Mouse (Mus musculus): ENCODE data around the gene Blcap. TPM values are rescaled to one million over a fixed set of nuclear protein-coding genes. Genes with fewer than 3 reads are reported as not detected.

Gene Blcap
- polyA plus RNA-seq, 1 experiment from 2014 or later: 353 TPM

DNA sequence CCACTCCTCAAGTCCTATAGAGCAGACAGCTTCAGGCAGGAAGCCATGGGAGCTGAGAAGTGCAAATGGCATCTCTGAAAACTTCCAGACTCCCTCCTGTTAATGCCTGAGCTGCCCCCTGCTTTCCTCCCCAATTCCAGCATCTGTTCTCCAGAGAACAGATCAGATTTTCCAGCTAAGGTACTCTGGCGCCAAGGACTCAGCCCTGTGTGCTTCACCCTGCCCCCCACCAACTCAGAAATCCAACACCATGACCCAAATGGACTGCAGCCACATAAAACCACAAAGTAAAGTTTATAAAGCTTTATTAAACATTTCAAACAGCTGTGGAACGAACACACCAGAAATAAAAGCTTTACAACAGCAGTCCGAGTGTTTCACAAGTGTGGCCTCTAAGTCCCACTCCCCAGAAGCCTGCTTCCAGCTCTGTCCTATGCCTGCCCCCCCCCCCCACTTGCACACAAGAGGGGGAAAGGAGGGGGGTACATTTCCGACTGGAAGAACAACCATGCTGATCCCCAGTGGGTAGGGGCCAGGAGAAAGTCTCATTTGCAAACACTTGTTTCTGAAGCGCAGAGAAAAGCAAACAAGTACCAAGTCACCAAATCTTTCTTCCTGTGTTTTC is 14.9 kb downstream of the Blcap start:
- H3K27ac ChIP-seq (replicated peaks; ENCODE audit: low read depth, low read length): no peak overlapping the region
- WGBS: 72% methylated on average over 5 of the region's 5 CpGs

DNA sequence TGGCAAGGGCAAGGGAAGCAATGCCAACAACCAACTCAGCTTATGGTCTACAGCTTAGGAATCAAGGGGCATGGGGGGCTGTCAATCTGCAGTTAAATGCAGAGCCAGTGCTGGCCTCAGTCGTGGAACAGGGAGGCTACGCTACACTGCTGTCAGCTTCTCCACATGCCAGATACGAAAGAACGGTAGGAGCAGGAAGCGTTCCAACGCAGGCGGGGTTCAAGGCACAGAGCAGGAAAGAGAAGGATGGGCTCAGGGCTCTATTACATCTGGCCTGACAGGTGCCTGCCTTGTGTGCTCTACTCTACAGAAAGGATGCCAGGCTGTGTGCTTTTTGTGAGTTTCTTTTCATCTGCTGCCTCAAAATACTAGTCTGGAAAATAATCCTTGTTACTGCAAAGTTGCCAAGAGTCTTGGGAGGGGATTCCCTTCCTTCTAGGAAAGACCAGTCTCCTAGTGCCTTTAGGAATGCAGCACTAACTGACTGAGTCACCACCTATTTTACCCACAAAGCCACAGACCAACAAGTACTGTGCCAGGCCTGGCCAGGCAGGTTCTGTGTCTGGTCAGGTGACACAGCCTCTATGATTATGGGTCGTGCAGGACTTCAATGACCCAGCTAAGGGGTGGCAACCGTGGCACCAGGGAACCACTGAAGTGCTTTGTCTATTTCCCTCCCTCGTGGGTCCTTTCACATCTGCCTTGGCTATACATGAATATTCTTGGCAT is 18.8 kb downstream of the Blcap start:
- no peak overlapping the region for H3K4me3 ChIP-seq (replicated peaks; ENCODE audit: low read depth, low read length)
- 80% methylated on average over 10 of the region's 10 CpGs for WGBS
- peaks cover 24% of the 10 kb centered on the region for H3K36me3 ChIP-seq (ENCODE audit: control insufficient read depth, insufficient read depth, low read length)
- DNase-seq (no peak), ATAC-seq (ENCODE audit: low FRiP score, low TSS enrichment) (no peak)
- no peak overlapping the region for H3K4me2 ChIP-seq (ENCODE audit: low read length)
- H3K27me3 ChIP-seq (ENCODE audit: control insufficient read depth, insufficient read depth, low read length): no peaks in the 10 kb centered on the region
- no peaks in the 10 kb centered on the region; the same call in 1 of the 2 replicates for H3K9me3 ChIP-seq (ENCODE audit: control insufficient read depth, low read length)
- 0 out of 2 replicates have a peak, but pooled peaks cover 12% of the 10 kb centered on the region for H3K4me1 ChIP-seq (ENCODE audit: control insufficient read depth, insufficient read depth, low read length)
- peak overlapping the region; percentile 26; the same call in 1 of the 2 replicates for H3K27ac ChIP-seq (replicated peaks; ENCODE audit: low read depth, low read length)
- no peak overlapping the region for H3K9ac ChIP-seq (replicated peaks; ENCODE audit: low read length)

More for the DNA sequence above, 14.9 kb downstream of the Blcap start:
- H3K27me3 ChIP-seq (ENCODE audit: control insufficient read depth, insufficient read depth, low read length): no peaks in the 10 kb centered on the region
- peaks cover 23% of the 10 kb centered on the region for H3K9me3 ChIP-seq (ENCODE audit: control insufficient read depth, low read length)
- no peak overlapping the region for H3K9ac ChIP-seq (replicated peaks; ENCODE audit: low read length)
- no peak for DNase-seq
- H3K4me3 ChIP-seq (replicated peaks; ENCODE audit: low read depth, low read length): no peak overlapping the region
- no peak for ATAC-seq (ENCODE audit: low FRiP score, low TSS enrichment)
- peaks cover 21% of the 10 kb centered on the region for H3K36me3 ChIP-seq (ENCODE audit: control insufficient read depth, insufficient read depth, low read length)
- H3K4me1 ChIP-seq (ENCODE audit: control insufficient read depth, insufficient read depth, low read length): peaks cover 8% of the 10 kb centered on the region; the same call in 1 of the 2 replicates
- H3K4me2 ChIP-seq (ENCODE audit: low read length): no peak overlapping the region

DNA sequence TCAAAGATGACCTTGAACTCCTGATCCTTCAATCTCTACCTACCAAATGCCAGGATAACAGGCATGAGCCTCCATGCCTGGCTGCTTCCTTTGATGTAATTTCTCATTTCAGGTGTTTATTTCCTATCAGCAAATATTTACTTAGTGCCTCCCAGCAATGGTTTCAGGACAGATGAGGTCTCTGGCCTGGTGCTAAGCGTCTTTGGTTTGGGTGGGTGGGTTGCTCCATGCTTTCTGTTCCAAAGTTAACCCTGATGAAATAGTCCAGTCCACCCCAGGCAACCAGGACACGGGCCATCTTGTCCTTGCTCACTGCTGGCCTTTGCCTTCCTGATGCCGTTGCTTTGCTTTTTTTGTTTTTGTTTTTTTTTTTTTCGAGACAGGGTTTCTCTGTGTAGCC is 20.8 kb downstream of the Blcap start:
- Histone ChIP-seq H3K36me3 (ENCODE audit: control insufficient read depth, insufficient read depth, low read length) (peaks cover 13% of the 10 kb centered on the region), H3K27me3 (ENCODE audit: control insufficient read depth, insufficient read depth, low read length) (no peaks in the 10 kb centered on the region), H3K9ac (replicated peaks; ENCODE audit: low read length) (no peak overlapping the region), H3K9me3 (ENCODE audit: control insufficient read depth, low read length) (no peaks in the 10 kb centered on the region), H3K4me2 (ENCODE audit: low read length) (no peak overlapping the region), H3K27ac (replicated peaks; ENCODE audit: low read depth, low read length) (no peak overlapping the region), H3K4me3 (replicated peaks; ENCODE audit: low read depth, low read length) (no peak overlapping the region), H3K4me1 (ENCODE audit: control insufficient read depth, insufficient read depth, low read length) (peaks cover 29% of the 10 kb centered on the region)
- ATAC-seq (ENCODE audit: low FRiP score, low TSS enrichment) (no peak), DNase-seq (no peak)
- 93% methylated on average over 4 of the region's 4 CpGs for WGBS

DNA sequence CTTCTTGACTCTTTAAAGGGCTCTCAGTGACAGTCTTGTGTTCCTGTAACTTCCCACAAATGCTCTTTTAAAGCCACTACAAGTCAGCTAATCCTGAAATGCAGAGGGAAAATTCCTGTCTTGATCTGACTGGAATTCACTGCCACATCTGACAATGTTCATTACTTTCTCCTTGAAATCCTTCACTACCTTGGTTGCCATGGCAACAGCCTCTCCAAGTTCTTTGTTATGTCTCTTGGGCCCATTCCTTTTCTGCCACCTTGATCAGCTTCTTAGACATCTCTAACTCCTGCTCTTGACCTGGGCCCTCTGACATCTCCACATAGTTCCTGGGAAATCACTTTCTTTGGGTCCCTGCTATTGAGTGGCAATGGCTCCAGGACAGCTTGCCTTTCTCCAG is 24.4 kb downstream of the Blcap start:
- no peaks in the 10 kb centered on the region for H3K27me3 ChIP-seq (ENCODE audit: control insufficient read depth, insufficient read depth, low read length)
- peak overlapping the region; percentile 74 for H3K27ac ChIP-seq (replicated peaks; ENCODE audit: low read depth, low read length)
- DNase-seq (peak; percentile 82), ATAC-seq (ENCODE audit: low FRiP score, low TSS enrichment) (no peak)
- H3K36me3 ChIP-seq (ENCODE audit: control insufficient read depth, insufficient read depth, low read length): peaks cover 13% of the 10 kb centered on the region
- H3K9ac ChIP-seq (replicated peaks; ENCODE audit: low read length): no peak overlapping the region
- H3K4me3 ChIP-seq (replicated peaks; ENCODE audit: low read depth, low read length): no peak overlapping the region
- peaks cover 48% of the 10 kb centered on the region for H3K4me1 ChIP-seq (ENCODE audit: control insufficient read depth, insufficient read depth, low read length)
- no peak overlapping the region for H3K4me2 ChIP-seq (ENCODE audit: low read length)
- H3K9me3 ChIP-seq (ENCODE audit: control insufficient read depth, low read length): no peaks in the 10 kb centered on the region

DNA sequence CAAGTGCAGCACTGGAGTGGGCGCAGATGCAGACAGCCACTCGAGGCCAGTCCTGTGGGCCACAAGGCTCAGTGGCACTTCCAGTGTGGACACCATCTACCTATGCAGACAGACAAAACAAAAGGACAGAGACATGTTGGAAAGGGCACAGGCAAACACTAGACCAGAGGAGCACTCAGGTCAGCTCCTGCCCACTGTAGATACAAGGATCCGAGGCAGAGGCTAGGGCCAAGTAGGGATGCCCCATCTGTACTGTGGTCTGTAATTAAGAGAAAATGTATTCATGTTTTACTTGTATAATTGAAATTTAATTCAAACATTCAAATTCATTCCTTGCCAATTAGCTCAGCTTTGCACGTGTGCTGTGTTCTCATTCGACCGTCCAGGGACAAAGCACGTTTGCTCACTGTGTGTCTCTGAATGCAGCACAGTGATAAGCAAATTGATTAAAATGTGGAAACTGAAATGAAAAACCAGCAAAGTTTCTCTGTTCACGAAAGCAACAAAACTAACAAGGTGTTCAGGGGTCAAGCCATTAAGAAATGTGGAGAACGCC is 26.7 kb downstream of the Blcap start:
- peak; percentile 68 for DNase-seq
- peaks cover 13% of the 10 kb centered on the region for H3K36me3 ChIP-seq (ENCODE audit: control insufficient read depth, insufficient read depth, low read length)
- H3K27me3 ChIP-seq (ENCODE audit: control insufficient read depth, insufficient read depth, low read length): no peaks in the 10 kb centered on the region
- WGBS: 44% methylated on average over 9 of the region's 9 CpGs
- H3K9me3 ChIP-seq (ENCODE audit: control insufficient read depth, low read length): no peaks in the 10 kb centered on the region
- H3K27ac ChIP-seq (replicated peaks; ENCODE audit: low read depth, low read length): peak overlapping the region; percentile 74
- H3K4me3 ChIP-seq (replicated peaks; ENCODE audit: low read depth, low read length): no peak overlapping the region
- no peak for ATAC-seq (ENCODE audit: low FRiP score, low TSS enrichment)
- H3K4me1 ChIP-seq (ENCODE audit: control insufficient read depth, insufficient read depth, low read length): peaks cover 71% of the 10 kb centered on the region
- H3K4me2 ChIP-seq (ENCODE audit: low read length): no peak overlapping the region
- H3K9ac ChIP-seq (replicated peaks; ENCODE audit: low read length): no peak overlapping the region; the same call in 1 of the 2 replicates

DNA sequence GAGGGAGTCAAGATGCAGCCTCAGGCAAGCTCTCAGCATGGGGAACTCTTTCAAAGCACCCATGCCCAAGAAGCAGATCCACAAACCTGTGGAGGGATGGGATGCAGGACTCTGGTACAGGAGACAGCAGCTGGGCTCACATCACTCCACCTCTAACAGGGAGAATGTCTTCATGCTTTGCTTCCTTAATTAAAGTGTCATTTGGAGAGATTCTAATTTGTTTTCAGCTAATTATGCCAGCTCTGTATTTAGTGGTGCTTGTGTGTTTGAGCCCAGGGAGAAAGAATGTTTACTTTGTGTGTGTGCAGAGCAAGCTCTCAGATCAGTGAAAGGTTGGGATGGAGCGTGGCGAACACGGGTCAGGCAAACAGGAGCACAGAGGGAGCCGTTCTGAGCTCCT is 28.7 kb downstream of the Blcap start:
- H3K9ac ChIP-seq (replicated peaks; ENCODE audit: low read length): no peak overlapping the region
- WGBS: 51% methylated on average over 4 of the region's 4 CpGs
- ATAC-seq (ENCODE audit: low FRiP score, low TSS enrichment): no peak

DNA sequence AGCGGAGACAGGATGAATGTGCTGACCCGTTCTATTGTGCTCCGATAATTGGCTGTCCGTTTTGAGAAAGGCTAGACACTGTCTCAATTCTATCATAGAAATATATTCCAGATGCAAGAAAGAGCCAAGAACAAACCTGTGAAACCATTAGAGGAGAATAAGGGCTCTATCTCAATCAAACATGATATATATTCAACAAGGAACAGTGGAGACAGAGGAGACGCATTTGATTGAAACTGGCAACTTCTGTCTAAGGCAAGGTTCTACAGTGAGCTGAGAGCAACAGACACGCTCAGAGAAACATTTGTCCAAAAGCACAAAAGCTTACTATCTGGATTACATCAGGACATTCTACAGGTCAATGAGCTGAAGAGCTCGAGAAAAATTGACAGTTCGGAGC is 29.4 kb downstream of the Blcap start:
- 26% methylated on average over 8 of the region's 8 CpGs for WGBS
- Histone ChIP-seq H3K9me3 (ENCODE audit: control insufficient read depth, low read length) (no peaks in the 10 kb centered on the region), H3K9ac (replicated peaks; ENCODE audit: low read length) (no peak overlapping the region), H3K27me3 (ENCODE audit: control insufficient read depth, insufficient read depth, low read length) (no peaks in the 10 kb centered on the region), H3K27ac (replicated peaks; ENCODE audit: low read depth, low read length) (peak overlapping the region; percentile 73), H3K4me3 (replicated peaks; ENCODE audit: low read depth, low read length) (no peak overlapping the region), H3K36me3 (ENCODE audit: control insufficient read depth, insufficient read depth, low read length) (no peaks in the 10 kb centered on the region; the same call in 1 of the 2 replicates), H3K4me2 (ENCODE audit: low read length) (0 out of 2 replicates have a peak overlapping the region, but pooled peaks have one; percentile 29), H3K4me1 (ENCODE audit: control insufficient read depth, insufficient read depth, low read length) (peaks cover 74% of the 10 kb centered on the region)
- no peak for ATAC-seq (ENCODE audit: low FRiP score, low TSS enrichment)
- DNase-seq: no peak

More for the DNA sequence above, 28.7 kb downstream of the Blcap start:
- Histone ChIP-seq H3K4me3 (replicated peaks; ENCODE audit: low read depth, low read length) (no peak overlapping the region), H3K27me3 (ENCODE audit: control insufficient read depth, insufficient read depth, low read length) (no peaks in the 10 kb centered on the region), H3K36me3 (ENCODE audit: control insufficient read depth, insufficient read depth, low read length) (peaks cover under 1% of the 10 kb centered on the region), H3K4me1 (ENCODE audit: control insufficient read depth, insufficient read depth, low read length) (peaks cover 70% of the 10 kb centered on the region), H3K27ac (replicated peaks; ENCODE audit: low read depth, low read length) (peak overlapping the region; percentile 73), H3K9me3 (ENCODE audit: control insufficient read depth, low read length) (no peaks in the 10 kb centered on the region), H3K4me2 (ENCODE audit: low read length) (no peak overlapping the region)
- no peak for DNase-seq

DNA sequence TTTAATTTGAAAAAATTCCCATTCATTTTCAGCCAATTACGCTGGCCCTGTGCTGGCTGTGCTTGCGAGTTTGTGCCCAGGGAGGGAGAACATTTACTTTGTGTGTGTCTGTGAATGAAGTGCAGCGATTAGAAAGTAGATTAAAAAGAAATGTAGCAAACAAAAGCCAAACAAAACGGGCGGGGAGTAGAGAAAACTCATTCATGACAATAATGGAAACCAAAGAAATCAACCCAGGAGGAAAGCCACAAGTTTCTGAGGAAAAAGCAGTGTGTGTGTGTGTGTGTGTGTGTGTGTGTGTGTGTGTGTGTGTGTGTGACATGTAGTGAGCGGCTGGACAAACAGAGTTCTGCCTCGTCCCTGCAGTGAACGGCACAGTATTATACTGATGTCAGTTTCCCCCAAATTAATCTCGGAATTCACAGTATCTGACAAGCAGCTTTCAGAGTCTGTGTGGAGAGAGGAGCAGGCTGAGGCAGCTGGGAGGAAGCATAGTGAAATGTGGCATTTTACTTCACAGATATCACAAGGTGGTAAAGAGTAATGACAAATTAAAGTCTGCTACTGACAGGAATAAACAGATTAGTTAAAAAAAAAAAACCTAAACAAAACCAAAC is 30.0 kb downstream of the Blcap start:
- peak overlapping the region; percentile 29 for H3K4me2 ChIP-seq (ENCODE audit: low read length)
- 15% methylated on average over 9 of the region's 9 CpGs for WGBS
- no peaks in the 10 kb centered on the region for H3K27me3 ChIP-seq (ENCODE audit: control insufficient read depth, insufficient read depth, low read length)
- ATAC-seq (ENCODE audit: low FRiP score, low TSS enrichment) (no peak), DNase-seq (no peak)
- H3K9me3 ChIP-seq (ENCODE audit: control insufficient read depth, low read length): no peaks in the 10 kb centered on the region
- H3K4me1 ChIP-seq (ENCODE audit: control insufficient read depth, insufficient read depth, low read length): peaks cover 73% of the 10 kb centered on the region
- peak overlapping the region; percentile 73 for H3K27ac ChIP-seq (replicated peaks; ENCODE audit: low read depth, low read length)
- no peaks in the 10 kb centered on the region; the same call in 1 of the 2 replicates for H3K36me3 ChIP-seq (ENCODE audit: control insufficient read depth, insufficient read depth, low read length)
- no peak overlapping the region for H3K4me3 ChIP-seq (replicated peaks; ENCODE audit: low read depth, low read length)
- peak overlapping the region; percentile 29; the same call in 1 of the 2 replicates for H3K9ac ChIP-seq (replicated peaks; ENCODE audit: low read length)

Data from midbrain, embryonic 14.5 days (tissue).